Mouse (Mus musculus) limb, embryonic 15.5 days (tissue): Measurements from ENCODE around the gene Mfsd2b. TPM values are rescaled to one million over a fixed set of nuclear protein-coding genes. Genes with fewer than 3 reads are reported as not detected.
"Not testable (repeated sequence)": the region's sequence is repeated elsewhere in the genome, so short reads cannot be mapped to it uniquely, and the experiment has no call there.

Source experiments
- ATAC-seq: fragments of 200-750 bp; cut with Nextera tagmentation; 2 replicates; pipeline ENCODE4 v1.8.0; 2017; ENCODE audit warnings: low read depth, moderate TSS enrichment; ENCODE audit not compliant: insufficient number of reproducible peaks, low FRiP score, low TSS enrichment
- H3K27ac ChIP-seq: fragments of 300-500 bp; sonication (generic); 2 replicates; pipeline ENCODE4 v1.5.1; 2015; ENCODE audit warnings: moderate library complexity, mild to moderate bottlenecking, inconsistent platforms
- H3K27me3 ChIP-seq: fragments of 300-500 bp; sonication (generic); 2 replicates; pipeline ENCODE4 v1.6.1; 2015; ENCODE audit warnings: inconsistent platforms
- H3K36me3 ChIP-seq: fragments of 300-500 bp; sonication (generic); 2 replicates; pipeline ENCODE4 v1.6.1; 2015; ENCODE audit warnings: inconsistent platforms
- H3K4me1 ChIP-seq: fragments of 300-500 bp; sonication (generic); 2 replicates; pipeline ENCODE4 v1.6.1; 2015; ENCODE audit warnings: inconsistent platforms
- H3K4me2 ChIP-seq: fragments of 300-500 bp; sonication (generic); 2 replicates; pipeline ENCODE4 v1.6.1; 2015; ENCODE audit warnings: mild to moderate bottlenecking, inconsistent platforms
- H3K4me3 ChIP-seq: fragments of 300-500 bp; sonication (generic); 2 replicates; pipeline ENCODE4 v1.5.1; 2015; ENCODE audit warnings: mild to moderate bottlenecking, inconsistent platforms
- H3K9ac ChIP-seq: fragments of 300-500 bp; sonication (generic); 2 replicates; pipeline ENCODE4 v1.6.1; 2015; ENCODE audit warnings: inconsistent platforms
- H3K9me3 ChIP-seq: fragments of 300-500 bp; sonication (generic); 2 replicates; pipeline ENCODE4 v1.6.1; 2016; ENCODE audit warnings: inconsistent platforms
- WGBS: fragments of 180-500 bp; shearing (Covaris S2); methylation state at CpG from one replicate; pipeline ENCODE4 v1.1.7; 2015; 5-methylcytosine and 5-hydroxymethylcytosine counted together
- polyA plus RNA-seq: library from polyadenylated mRNA; unstranded; fragments of >200 nt; fragmentation: Nextera tagmentation; extraction: Ambion mirVana; gene quantifications from 2 replicates; pipeline ENCODE4 v1.2.1, GENCODE M21; 2015

The Mfsd2b gene
- polyA plus RNA-seq, 1 experiment from 2014 or later, result 1.1 TPM

- Histone ChIP-seq H3K4me3 (no peak overlapping the region), H3K36me3 (0 out of 2 replicates have a peak, but pooled peaks cover 7% of the 10 kb centered on the region), H3K4me2 (no peak overlapping the region), H3K9ac (no peak overlapping the region), H3K9me3 (no peaks in the 10 kb centered on the region), H3K27me3 (no peaks in the 10 kb centered on the region), H3K27ac (no peak overlapping the region), H3K4me1 (no peaks in the 10 kb centered on the region)
- WGBS, result 77% methylated on average over 7 of the region's 7 CpGs
- no peak for ATAC-seq
These were observed 31.8 kb upstream of the Mfsd2b start for GRCm38 (mm10) chr12:4905946-4906345.

- no peaks in the 10 kb centered on the region for H3K4me1 ChIP-seq
- no peaks in the 10 kb centered on the region for H3K27me3 ChIP-seq
- no peaks in the 10 kb centered on the region for H3K9me3 ChIP-seq
- no peak for ATAC-seq
- H3K36me3 ChIP-seq, result peaks cover 13% of the 10 kb centered on the region; the same call in 1 of the 2 replicates
- H3K4me3 ChIP-seq, result no peak overlapping the region
- H3K27ac ChIP-seq, result no peak overlapping the region
- no peak overlapping the region for H3K4me2 ChIP-seq
- no peak overlapping the region for H3K9ac ChIP-seq
- 97% methylated on average over 5 of the region's 5 CpGs for WGBS
These were observed 23.9 kb upstream of the Mfsd2b start for GRCm38 (mm10) chr12:4898024-4898423.

- H3K4me3 ChIP-seq, result no peak overlapping the region
- no peak overlapping the region for H3K27ac ChIP-seq
- no peaks in the 10 kb centered on the region for H3K4me1 ChIP-seq
- peaks cover 9% of the 10 kb centered on the region for H3K36me3 ChIP-seq
- no peaks in the 10 kb centered on the region for H3K9me3 ChIP-seq
- no peak overlapping the region for H3K9ac ChIP-seq
- no peak overlapping the region for H3K4me2 ChIP-seq
- no peaks in the 10 kb centered on the region for H3K27me3 ChIP-seq
- 89% methylated on average over 1 of the region's 1 CpGs for WGBS
- ATAC-seq, result no peak
These were observed 15.7 kb upstream of the Mfsd2b start for GRCm38 (mm10) chr12:4889891-4890290.

DNA sequence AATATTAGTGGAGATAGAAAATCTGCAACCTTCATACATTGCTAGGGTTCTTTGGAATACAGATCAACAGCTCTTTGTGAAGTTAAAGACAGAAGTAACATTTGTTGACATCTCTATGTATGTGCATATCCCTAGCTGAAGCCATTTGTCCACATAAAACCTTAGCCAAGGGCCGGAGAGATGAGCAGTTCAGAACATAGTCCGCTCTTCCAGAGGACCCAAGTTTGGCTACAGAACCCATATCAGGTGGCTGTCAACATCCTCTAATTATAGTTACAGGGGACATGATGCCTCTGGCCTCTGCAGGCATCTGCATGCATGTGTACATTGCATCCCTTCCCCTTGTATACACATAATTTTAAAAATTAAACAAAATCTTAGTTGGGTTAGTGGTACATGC is 15.1 kb upstream of the Mfsd2b start:
- 90% methylated on average over 2 of the region's 2 CpGs for WGBS
- H3K27ac ChIP-seq, result no peak overlapping the region
- H3K9me3 ChIP-seq, result no peaks in the 10 kb centered on the region
- no peak overlapping the region for H3K4me3 ChIP-seq
- no peaks in the 10 kb centered on the region for H3K4me1 ChIP-seq
- no peak overlapping the region for H3K4me2 ChIP-seq
- H3K9ac ChIP-seq, result no peak overlapping the region
- H3K36me3 ChIP-seq, result peaks cover 8% of the 10 kb centered on the region
- no peak for ATAC-seq
- no peaks in the 10 kb centered on the region for H3K27me3 ChIP-seq

DNA sequence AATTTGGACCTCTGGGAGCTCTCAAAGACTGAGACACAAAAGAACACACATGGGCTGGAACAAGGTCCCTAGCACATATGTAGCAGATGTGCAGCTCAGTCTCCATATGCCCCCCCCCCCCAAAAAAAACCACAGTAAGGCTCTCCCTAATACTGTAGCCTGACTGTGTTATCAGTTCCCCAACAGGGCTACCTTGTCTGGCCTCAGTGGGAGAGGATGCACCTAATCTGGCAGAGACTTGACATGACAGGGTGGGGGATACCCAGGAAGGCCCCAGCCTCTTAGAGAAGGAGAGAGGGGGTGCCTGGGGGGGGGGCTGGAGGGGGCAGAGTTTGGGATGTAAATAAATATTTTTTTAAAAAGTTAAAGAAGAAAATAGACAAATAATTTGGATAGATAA is 14.6 kb upstream of the Mfsd2b start:
- peaks cover 6% of the 10 kb centered on the region for H3K36me3 ChIP-seq
- no peaks in the 10 kb centered on the region for H3K4me1 ChIP-seq
- no peak overlapping the region for H3K4me2 ChIP-seq
- H3K4me3 ChIP-seq, result no peak overlapping the region
- ATAC-seq, result no peak
- no peaks in the 10 kb centered on the region for H3K27me3 ChIP-seq
- H3K27ac ChIP-seq, result no peak overlapping the region
- H3K9ac ChIP-seq, result no peak overlapping the region
- no peaks in the 10 kb centered on the region for H3K9me3 ChIP-seq

- not testable (repeated sequence) for H3K4me3 ChIP-seq, H3K27ac ChIP-seq, ATAC-seq, H3K27me3 ChIP-seq, H3K9ac ChIP-seq, H3K9me3 ChIP-seq, H3K4me2 ChIP-seq, H3K4me1 ChIP-seq
- WGBS, result 95% methylated on average over 4 of the region's 4 CpGs
- H3K36me3 ChIP-seq, result peaks cover 14% of the 10 kb centered on the region
These were observed 12.4 kb upstream of the Mfsd2b start for GRCm38 (mm10) chr12:4886581-4886980.

- Histone ChIP-seq H3K4me3 (no peak overlapping the region), H3K4me2 (no peak overlapping the region), H3K36me3 (peaks cover 15% of the 10 kb centered on the region), H3K27ac (no peak overlapping the region), H3K9me3 (no peaks in the 10 kb centered on the region), H3K27me3 (no peaks in the 10 kb centered on the region), H3K4me1 (no peaks in the 10 kb centered on the region), H3K9ac (no peak overlapping the region)
- no peak for ATAC-seq
- 31% methylated on average over 1 of the region's 1 CpGs for WGBS
These were observed 10.9 kb upstream of the Mfsd2b start for GRCm38 (mm10) chr12:4885062-4885461.

DNA sequence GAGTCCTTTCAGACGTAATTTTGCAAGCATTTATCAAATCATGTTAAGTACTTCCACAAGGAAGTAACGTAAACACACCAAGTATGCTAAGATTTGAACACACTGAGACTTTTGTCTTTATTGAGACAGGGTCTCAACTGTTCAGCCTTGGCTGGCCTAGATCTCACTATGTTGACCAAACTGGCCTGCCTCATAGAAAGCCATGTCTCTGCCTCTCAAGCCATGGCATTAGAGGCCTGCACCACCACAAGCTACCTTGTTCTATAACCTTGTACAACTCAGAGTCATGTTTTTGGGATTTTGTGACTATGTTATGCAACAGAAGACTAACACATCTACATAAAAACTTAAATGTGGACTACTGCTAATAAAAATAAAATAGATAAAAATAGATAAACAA is 7.9 kb upstream of the Mfsd2b start:
- 85% methylated on average over 2 of the region's 2 CpGs for WGBS
- Histone ChIP-seq H3K9ac (no peak overlapping the region), H3K4me2 (no peak overlapping the region), H3K4me3 (no peak overlapping the region), H3K27ac (no peak overlapping the region), H3K4me1 (no peaks in the 10 kb centered on the region), H3K36me3 (peaks cover 21% of the 10 kb centered on the region), H3K27me3 (no peaks in the 10 kb centered on the region), H3K9me3 (no peaks in the 10 kb centered on the region)
- ATAC-seq, result no peak

- no peak for ATAC-seq
- Histone ChIP-seq H3K4me3 (no peak overlapping the region), H3K9ac (no peak overlapping the region), H3K27me3 (no peaks in the 10 kb centered on the region), H3K9me3 (no peaks in the 10 kb centered on the region), H3K4me1 (peaks cover 7% of the 10 kb centered on the region), H3K27ac (no peak overlapping the region), H3K36me3 (peaks cover 21% of the 10 kb centered on the region), H3K4me2 (no peak overlapping the region)
- WGBS, result 91% methylated on average over 5 of the region's 5 CpGs
These were observed 4.9 kb upstream of the Mfsd2b start for GRCm38 (mm10) chr12:4879048-4879447.

DNA sequence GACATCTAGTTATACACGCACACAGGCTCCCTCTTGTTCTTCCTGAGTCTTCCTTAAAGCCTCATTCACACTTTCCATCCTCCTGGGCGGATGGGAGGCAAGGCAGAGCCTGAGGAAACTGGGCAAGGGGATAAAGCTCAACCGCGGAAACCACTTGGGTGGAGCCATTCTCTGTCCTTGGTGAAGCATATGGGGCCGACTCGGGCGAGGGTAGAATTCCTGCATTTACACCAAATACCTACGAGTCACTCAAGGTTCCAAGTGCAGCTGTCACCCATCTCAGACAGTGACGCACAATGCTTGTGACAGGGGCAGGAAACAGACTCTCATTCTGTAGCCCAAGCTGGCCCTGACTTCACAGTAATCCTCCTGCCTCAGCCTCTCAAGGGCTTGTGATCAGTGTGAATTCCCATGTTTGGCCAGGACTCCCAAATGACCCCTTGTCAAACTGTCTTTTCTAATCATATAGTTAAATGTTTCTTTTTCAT is 4.2 kb upstream of the Mfsd2b start:
- H3K36me3 ChIP-seq, result peaks cover 21% of the 10 kb centered on the region
- H3K27me3 ChIP-seq, result peaks cover 3% of the 10 kb centered on the region; the same call in 1 of the 2 replicates
- no peak overlapping the region for H3K9ac ChIP-seq
- H3K4me3 ChIP-seq, result no peak overlapping the region
- no peaks in the 10 kb centered on the region for H3K9me3 ChIP-seq
- no peak for ATAC-seq
- 77% methylated on average over 9 of the region's 9 CpGs for WGBS
- H3K4me2 ChIP-seq, result no peak overlapping the region
- no peak overlapping the region for H3K27ac ChIP-seq
- H3K4me1 ChIP-seq, result peaks cover 11% of the 10 kb centered on the region

- Histone ChIP-seq H3K9me3 (no peaks in the 10 kb centered on the region), H3K4me2 (no peak overlapping the region), H3K4me1 (peaks cover 11% of the 10 kb centered on the region), H3K4me3 (no peak overlapping the region), H3K36me3 (peaks cover 9% of the 10 kb centered on the region), H3K27ac (no peak overlapping the region), H3K9ac (no peak overlapping the region), H3K27me3 (peaks cover 3% of the 10 kb centered on the region; the same call in 1 of the 2 replicates)
- 77% methylated on average over 8 of the region's 8 CpGs for WGBS
- no peak for ATAC-seq
These were observed 1.5 kb upstream of the Mfsd2b start for GRCm38 (mm10) chr12:4875623-4876022.

GRCm38 (mm10) chr12:4873531-4873930 is 628 bp downstream of the Mfsd2b start:
- Histone ChIP-seq H3K36me3 (no peaks in the 10 kb centered on the region; the same call in 1 of the 2 replicates), H3K9ac (no peak overlapping the region), H3K27me3 (peaks cover 3% of the 10 kb centered on the region; the same call in 1 of the 2 replicates), H3K4me3 (no peak overlapping the region), H3K4me1 (peaks cover 11% of the 10 kb centered on the region), H3K27ac (no peak overlapping the region), H3K9me3 (no peaks in the 10 kb centered on the region), H3K4me2 (peak overlapping the region; percentile 87; the same call in 1 of the 2 replicates)
- 73% methylated on average over 6 of the region's 6 CpGs for WGBS
- ATAC-seq, result no peak

DNA sequence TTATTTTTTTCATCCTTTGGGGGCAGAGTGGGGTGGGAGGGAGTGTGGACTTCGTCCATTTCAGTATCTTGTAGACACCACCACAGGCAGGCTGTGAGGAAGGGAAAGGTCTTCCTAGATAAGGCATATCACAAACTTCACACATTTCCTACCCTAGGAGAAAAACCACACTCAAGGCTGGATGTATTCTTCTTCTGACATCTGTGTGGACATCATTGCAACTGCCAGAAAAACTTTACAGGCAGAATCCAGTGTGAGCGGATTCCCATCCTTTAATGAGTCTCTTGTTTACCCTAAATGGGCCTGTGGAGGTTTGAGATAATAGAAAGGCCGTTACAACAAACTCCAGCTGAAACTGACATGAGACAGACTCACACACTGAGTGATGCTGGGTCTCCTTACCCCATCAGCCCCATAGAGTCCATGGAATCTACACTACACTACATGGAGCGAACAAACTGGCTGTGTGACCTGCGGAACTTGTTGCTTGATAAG is 1.1 kb downstream of the Mfsd2b start:
- no peak overlapping the region for H3K4me2 ChIP-seq
- no peaks in the 10 kb centered on the region for H3K36me3 ChIP-seq
- H3K9me3 ChIP-seq, result no peaks in the 10 kb centered on the region
- WGBS, result 66% methylated on average over 5 of the region's 5 CpGs
- H3K27ac ChIP-seq, result no peak overlapping the region
- H3K27me3 ChIP-seq, result peaks cover 3% of the 10 kb centered on the region; the same call in 1 of the 2 replicates
- no peak overlapping the region for H3K9ac ChIP-seq
- no peak for ATAC-seq
- H3K4me3 ChIP-seq, result no peak overlapping the region
- H3K4me1 ChIP-seq, result peaks cover 11% of the 10 kb centered on the region
